Mouse (Mus musculus) MEL (cell line): Measurements from ENCODE around the gene Zdhhc14. TPM values are rescaled to one million over a fixed set of nuclear protein-coding genes. Genes with fewer than 3 reads are reported as not detected.

Experiments used
- DNase-seq: peaks from one replicate; pipeline ENCODE4 v3.0.0; 2011; ENCODE audit warnings: low read depth, low spot score
- H3K27ac ChIP-seq: 2 replicates; pipeline ENCODE4 v1.5.1; 2012; ENCODE audit warnings: low read depth, mild to moderate bottlenecking, control low read depth, low read length, moderate library complexity; ENCODE audit not compliant: control insufficient read depth
- H3K27me3 ChIP-seq, 2 experiments: fragments of 150-350 bp in 1 of 2; sonication (generic) in 1 of 2; 2 replicates each; pipeline ENCODE4 v1.6.1; 2012; ENCODE audit warnings: low read length in 2 of 2, mild to moderate bottlenecking in 2 of 2, improper control_type of control experiment in 1 of 2, moderate library complexity in 1 of 2; ENCODE audit not compliant: insufficient read depth in 2 of 2, control insufficient read depth in 1 of 2
- H3K36me3 ChIP-seq, 2 experiments: 2 replicates each; pipeline ENCODE4 v1.6.1; 2012 to 2014; ENCODE audit warnings: low read length in 2 of 2, improper control_type of control experiment in 1 of 2, inconsistent platforms in 1 of 2, mild to moderate bottlenecking in 1 of 2; ENCODE audit not compliant: insufficient read depth in 2 of 2, control insufficient read depth in 1 of 2
- H3K4me1 ChIP-seq, 2 experiments: fragments of 150-350 bp in 1 of 2; sonication (generic) in 1 of 2; 2 replicates each; pipeline ENCODE4 v1.6.1; 2012; ENCODE audit warnings: low read length in 2 of 2, improper control_type of control experiment in 1 of 2, mild to moderate bottlenecking in 1 of 2; ENCODE audit not compliant: insufficient read depth in 2 of 2, control insufficient read depth in 1 of 2
- H3K4me3 ChIP-seq, 2 experiments: fragments of 150-350 bp in 1 of 2; sonication (generic) in 1 of 2; 2 replicates each; pipeline ENCODE4 v1.5.1; 2012; ENCODE audit warnings: low read depth in 2 of 2, low read length in 2 of 2, mild to moderate bottlenecking in 2 of 2, moderate library complexity in 2 of 2, control low read depth in 1 of 2, improper control_type of control experiment in 1 of 2; ENCODE audit not compliant: control insufficient read depth in 1 of 2, insufficient read depth in 1 of 2
- H3K79me2 ChIP-seq: 2 replicates; pipeline ENCODE4 v1.6.1; 2012; ENCODE audit warnings: mild to moderate bottlenecking, low read length, moderate library complexity; ENCODE audit not compliant: control insufficient read depth, poor library complexity, insufficient read depth
- H3K9ac ChIP-seq: 2 replicates; pipeline ENCODE4 v1.6.1; 2012; ENCODE audit warnings: low read depth, mild to moderate bottlenecking, control low read depth, low read length, moderate library complexity; ENCODE audit not compliant: control insufficient read depth, poor library complexity, severe bottlenecking
- H3K9me3 ChIP-seq: fragments of 150-350 bp; sonication (generic); replicated peaks from 2 replicates; pipeline ENCODE4 v1.6.1; 2012; ENCODE audit warnings: mild to moderate bottlenecking, low read length, improper control_type of control experiment, moderate library complexity; ENCODE audit not compliant: insufficient read depth
- BHLHE40 ChIP-seq: IDR thresholded peaks from 2 replicates; pipeline ENCODE4 v1.6.1; 2012; ENCODE audit warnings: low read depth, mild to moderate bottlenecking, inconsistent platforms, low read length, improper control_type of control experiment, borderline replicate concordance
- CHD1 ChIP-seq: IDR thresholded peaks from 2 replicates; pipeline ENCODE4 v1.6.1; 2012; ENCODE audit warnings: low read depth, mild to moderate bottlenecking, inconsistent platforms, low read length, improper control_type of control experiment
- CHD2 ChIP-seq: IDR thresholded peaks from 2 replicates; pipeline ENCODE4 v1.6.1; 2011; ENCODE audit warnings: low read length, improper control_type of control experiment
- CTCF ChIP-seq, 3 experiments: IDR thresholded peaks in 2 of 3; conservative IDR thresholded peaks in 1 of 3; 2 replicates each; pipeline ENCODE4 v1.5.1; 2011 to 2012; ENCODE audit warnings: low read length in 3 of 3, low read depth in 2 of 3, mild to moderate bottlenecking in 2 of 3, improper control_type of control experiment in 1 of 3, inconsistent platforms in 1 of 3, mixed read lengths in 1 of 3, moderate library complexity in 1 of 3; ENCODE audit not compliant: control insufficient read depth in 1 of 3, insufficient read depth in 1 of 3, poor library complexity in 1 of 3, severe bottlenecking in 1 of 3
- EP300 ChIP-seq, 2 experiments: IDR thresholded peaks; 2 replicates each; pipeline ENCODE4 v1.6.1; 2011; ENCODE audit warnings: improper control_type of control experiment in 2 of 2, low read length in 2 of 2, low read depth in 1 of 2, mild to moderate bottlenecking in 1 of 2
- ETS1 ChIP-seq: IDR thresholded peaks from 2 replicates; pipeline ENCODE4 v1.6.1; 2012; ENCODE audit warnings: low read depth, mild to moderate bottlenecking, inconsistent platforms, low read length, improper control_type of control experiment, moderate library complexity
- GATA1 ChIP-seq: IDR thresholded peaks from 2 replicates; pipeline ENCODE4 v1.6.1; 2011; ENCODE audit warnings: low read depth, low read length, improper control_type of control experiment
- HCFC1 ChIP-seq: IDR thresholded peaks from 2 replicates; pipeline ENCODE4 v1.6.1; 2012; ENCODE audit warnings: low read depth, mild to moderate bottlenecking, inconsistent platforms, low read length, improper control_type of control experiment, moderate library complexity
- JUND ChIP-seq: IDR thresholded peaks from 2 replicates; pipeline ENCODE4 v1.6.1; 2011; ENCODE audit warnings: low read depth, mild to moderate bottlenecking, improper control_type of control experiment, low read length
- KAT2A ChIP-seq: conservative IDR thresholded peaks from 2 replicates; pipeline ENCODE4 v1.6.1; 2012; ENCODE audit warnings: low read depth, low read length, improper control_type of control experiment, inconsistent platforms
- MAFK ChIP-seq: IDR thresholded peaks from 2 replicates; pipeline ENCODE4 v1.6.1; 2011; ENCODE audit warnings: low read depth, mild to moderate bottlenecking, low read length, improper control_type of control experiment, borderline replicate concordance
- MAX ChIP-seq: IDR thresholded peaks from 2 replicates; pipeline ENCODE4 v1.6.1; 2011; ENCODE audit warnings: low read length, improper control_type of control experiment
- MAZ ChIP-seq: IDR thresholded peaks from 2 replicates; pipeline ENCODE4 v1.6.1; 2012; ENCODE audit warnings: low read depth, mild to moderate bottlenecking, inconsistent platforms, low read length, improper control_type of control experiment
- MEF2A ChIP-seq: IDR thresholded peaks from 2 replicates; pipeline ENCODE4 v1.6.1; 2014; ENCODE audit warnings: low read depth, mild to moderate bottlenecking, inconsistent platforms, low read length, improper control_type of control experiment; ENCODE audit not compliant: poor library complexity, insufficient replicate concordance, severe bottlenecking; ENCODE audit errors: extremely low read depth
- MXI1 ChIP-seq: IDR thresholded peaks from 2 replicates; pipeline ENCODE4 v1.6.1; 2011; ENCODE audit warnings: mild to moderate bottlenecking, low read depth, low read length, improper control_type of control experiment
- MYB ChIP-seq: IDR thresholded peaks from 2 replicates; pipeline ENCODE4 v1.6.1; 2011; ENCODE audit warnings: mild to moderate bottlenecking, low read depth, low read length, improper control_type of control experiment
- MYC ChIP-seq: IDR thresholded peaks from 2 replicates; pipeline ENCODE4 v1.6.1; 2011; ENCODE audit warnings: low read depth, mild to moderate bottlenecking, low read length, improper control_type of control experiment, moderate library complexity
- NELFE ChIP-seq: IDR thresholded peaks from 2 replicates; pipeline ENCODE4 v1.6.1; 2011; ENCODE audit warnings: low read depth, low read length, improper control_type of control experiment
- POLR2A ChIP-seq, 2 experiments: IDR thresholded peaks; 2 replicates each; pipeline ENCODE4 v1.6.1; 2011 to 2012; ENCODE audit warnings: low read length in 2 of 2, mild to moderate bottlenecking in 2 of 2, control low read depth in 1 of 2, improper control_type of control experiment in 1 of 2, low read depth in 1 of 2, moderate library complexity in 1 of 2; ENCODE audit not compliant: control insufficient read depth in 1 of 2, insufficient read depth in 1 of 2, poor library complexity in 1 of 2
- POLR2AphosphoS2 ChIP-seq: IDR thresholded peaks from 2 replicates; pipeline ENCODE4 v1.6.1; 2011; ENCODE audit warnings: low read length, improper control_type of control experiment
- POLR2AphosphoS5 ChIP-seq: IDR thresholded peaks from 2 replicates; pipeline ENCODE4 v1.6.1; 2012; ENCODE audit warnings: low read depth, borderline replicate concordance, mild to moderate bottlenecking, inconsistent platforms, low read length, moderate library complexity, mixed read lengths
- SIN3A ChIP-seq: IDR thresholded peaks from 2 replicates; pipeline ENCODE4 v1.6.1; 2012; ENCODE audit warnings: low read length, improper control_type of control experiment, inconsistent platforms
- SMC3 ChIP-seq: IDR thresholded peaks from 2 replicates; pipeline ENCODE4 v1.6.1; 2011; ENCODE audit warnings: low read depth, low read length, improper control_type of control experiment
- TAL1 ChIP-seq: IDR thresholded peaks from 2 replicates; pipeline ENCODE4 v1.6.1; 2012; ENCODE audit warnings: mild to moderate bottlenecking, inconsistent platforms, low read length, moderate library complexity, mixed read lengths
- TBP ChIP-seq: IDR thresholded peaks from 2 replicates; pipeline ENCODE4 v1.8.0; 2011; ENCODE audit warnings: low read depth, low read length, improper control_type of control experiment
- UBTF ChIP-seq: IDR thresholded peaks from 2 replicates; pipeline ENCODE4 v1.6.1; 2012; ENCODE audit warnings: low read depth, mild to moderate bottlenecking, inconsistent platforms, low read length, improper control_type of control experiment, moderate library complexity, borderline replicate concordance; ENCODE audit not compliant: insufficient read depth
- USF1 ChIP-seq: IDR thresholded peaks from 2 replicates; pipeline ENCODE4 v1.6.1; 2014; ENCODE audit warnings: low read depth, mild to moderate bottlenecking, inconsistent platforms, low read length, improper control_type of control experiment, moderate library complexity
- ZC3H11A ChIP-seq: IDR thresholded peaks from 2 replicates; pipeline ENCODE4 v1.6.1; 2012; ENCODE audit warnings: low read depth, mild to moderate bottlenecking, inconsistent platforms, low read length, improper control_type of control experiment
- ZKSCAN1 ChIP-seq: IDR thresholded peaks from 2 replicates; pipeline ENCODE4 v1.6.1; 2012; ENCODE audit warnings: low read depth, mild to moderate bottlenecking, inconsistent platforms, low read length, improper control_type of control experiment, moderate library complexity
- ZMIZ1 ChIP-seq: IDR thresholded peaks from 2 replicates; pipeline ENCODE4 v1.6.1; 2012; ENCODE audit warnings: low read depth, mild to moderate bottlenecking, inconsistent platforms, low read length, improper control_type of control experiment, moderate library complexity
- ZNF384 ChIP-seq: IDR thresholded peaks from 2 replicates; pipeline ENCODE4 v1.6.1; 2012; ENCODE audit warnings: low read depth, mild to moderate bottlenecking, inconsistent platforms, low read length, improper control_type of control experiment
- polyA plus RNA-seq, 2 experiments: library from polyadenylated mRNA; stranded (reverse) in 1 of 2; unstranded in 1 of 2; fragments of >175 nt in 1 of 2; fragments of >200 nt in 1 of 2; gene quantifications; 2 replicates each; pipeline versions ENCODE4 v1.2.1 to v1.2.4; 2012; ENCODE audit warnings: low replicate concordance in 2 of 2, low read depth in 1 of 2; ENCODE audit not compliant: insufficient read length in 2 of 2, insufficient read depth in 1 of 2, missing spikeins in 1 of 2
- total RNA-seq: library from RNA; depleted of rRNA; stranded (reverse); fragments of 300-350 nt; gene quantifications from 2 replicates; pipeline ENCODE4 v1.2.3, GENCODE M21; 2012

Gene Zdhhc14
- total and polyA plus RNA-seq, 3 experiments = 3.4 to 4.9 TPM; not detected in 1

GRCm38 (mm10) chr17:5795369-5795768 is 303.0 kb downstream of the Zdhhc14 start:
- H3K4me1 ChIP-seq = peaks cover 26 to 65% of the 10 kb centered on the region in 2 experiments

GRCm38 (mm10) chr17:5795878-5796277 is 303.5 kb downstream of the Zdhhc14 start:
- Histone ChIP-seq H3K4me3 (no peak overlapping the region), H3K4me1 (peaks cover 26 to 66% of the 10 kb centered on the region in 2 experiments), H3K27me3 (no peaks in the 10 kb centered on the region), H3K79me2 (peaks cover 15% of the 10 kb centered on the region), H3K36me3 (peaks cover 0 to 59% of the 10 kb centered on the region in 2 experiments; a peak in 2 of 4 replicates), H3K9ac (no peak overlapping the region), H3K27ac (no peak overlapping the region), H3K9me3 (no peaks in the 10 kb centered on the region)
- peak; percentile 94 for DNase-seq
- TF ChIP-seq POLR2AphosphoS5 = no peak
- no peak for TF ChIP-seq ZMIZ1
- peak; percentile 64; the same call in 1 of the 2 replicates for TF ChIP-seq TBP
- no peak for TF ChIP-seq ZKSCAN1
- TF ChIP-seq KAT2A = no peak; the same call in 1 of the 2 replicates
- TF ChIP-seq UBTF = no peak
- peak; percentile 52; the same call in 1 of the 2 replicates for TF ChIP-seq MXI1
- no peak; the same call in 1 of the 2 replicates for TF ChIP-seq JUND
- TF ChIP-seq MAX = peak; percentile 55; the same call in 1 of the 2 replicates
- peak; percentile 66 for TF ChIP-seq HCFC1
- TF ChIP-seq CHD1 = no peak
- TF ChIP-seq ZC3H11A = peak; percentile 97
- peak; percentile 64; the same call in 1 of the 2 replicates for TF ChIP-seq BHLHE40
- TF ChIP-seq EP300 (IDR thresholded peaks at IDR 0.05; ENCODE audit: low read depth in 1 of 2, low read length in 2 of 2) = peak; percentile 55 to 76; a peak in 3 of 4 replicates
- no peak for TF ChIP-seq MAFK
- peak; percentile 36; the same call in 1 of the 2 replicates for TF ChIP-seq GATA1
- TF ChIP-seq SMC3 = peak; percentile 97
- no peak for TF ChIP-seq POLR2A (IDR thresholded peaks at IDR 0.05; ENCODE audit: control insufficient read depth in 1 of 2, insufficient read depth in 1 of 2, low read depth in 1 of 2, low read length in 2 of 2, poor library complexity in 1 of 2)
- TF ChIP-seq ETS1 = peak; percentile 62
- no peak for TF ChIP-seq MYB
- TF ChIP-seq CHD2 = no peak
- peak; percentile 78 for TF ChIP-seq SIN3A
- TF ChIP-seq TAL1 = no peak
- no peak for TF ChIP-seq USF1
- 0 out of 2 replicates have a peak, but pooled peaks have one; percentile 57 for TF ChIP-seq ZNF384
- no peak for TF ChIP-seq MEF2A
- TF ChIP-seq MYC = peak; percentile 68
- TF ChIP-seq NELFE = no peak
- no peak for TF ChIP-seq POLR2AphosphoS2
- TF ChIP-seq MAZ = no peak
- peak in 2 of 3 experiments; percentile 81 to 94; a peak in 5 of 6 replicates for TF ChIP-seq CTCF (IDR thresholded peaks at IDR 0.05 in 2 of 3, conservative IDR thresholded peaks at IDR 0.05 in 1 of 3; ENCODE audit: control insufficient read depth in 1 of 3, insufficient read depth in 1 of 3, low read depth in 2 of 3, low read length in 3 of 3, poor library complexity in 1 of 3, severe bottlenecking in 1 of 3)

More at GRCm38 (mm10) chr17:5795369-5795768, 303.0 kb downstream of the Zdhhc14 start:
- DNase-seq = no peak
- peaks cover 0 to 57% of the 10 kb centered on the region in 2 experiments; a peak in 2 of 4 replicates for H3K36me3 ChIP-seq
- H3K9me3 ChIP-seq = no peaks in the 10 kb centered on the region
- peaks cover 13% of the 10 kb centered on the region for H3K79me2 ChIP-seq
- H3K4me3 ChIP-seq = no peak overlapping the region
- H3K27ac ChIP-seq = peak overlapping the region; percentile 75; the same call in 1 of the 2 replicates
- H3K27me3 ChIP-seq = no peaks in the 10 kb centered on the region
- H3K9ac ChIP-seq = no peak overlapping the region
- TF ChIP-seq MXI1 (no peak), POLR2A (IDR thresholded peaks at IDR 0.05; ENCODE audit: control insufficient read depth in 1 of 2, insufficient read depth in 1 of 2, low read depth in 1 of 2, low read length in 2 of 2, poor library complexity in 1 of 2) (no peak), ZNF384 (peak; percentile 58)
